Mouse (Mus musculus) liver, adult 2 months (tissue): ENCODE results near the gene Col1a1.

ENCODE experiments used
- CTCF ChIP-seq: fragments of 200-500 bp; IDR thresholded peaks from 2 replicates; pipeline ENCODE4 v1.5.1; 2011; ENCODE audit warnings: low read depth, low read length, control low read depth
- POLR2A ChIP-seq: fragments of 200-500 bp; IDR thresholded peaks from 2 replicates; pipeline ENCODE4 v1.6.1; 2011; ENCODE audit warnings: low read length, control low read depth; ENCODE audit not compliant: insufficient read depth; ENCODE audit errors: extremely low read depth

DNA sequence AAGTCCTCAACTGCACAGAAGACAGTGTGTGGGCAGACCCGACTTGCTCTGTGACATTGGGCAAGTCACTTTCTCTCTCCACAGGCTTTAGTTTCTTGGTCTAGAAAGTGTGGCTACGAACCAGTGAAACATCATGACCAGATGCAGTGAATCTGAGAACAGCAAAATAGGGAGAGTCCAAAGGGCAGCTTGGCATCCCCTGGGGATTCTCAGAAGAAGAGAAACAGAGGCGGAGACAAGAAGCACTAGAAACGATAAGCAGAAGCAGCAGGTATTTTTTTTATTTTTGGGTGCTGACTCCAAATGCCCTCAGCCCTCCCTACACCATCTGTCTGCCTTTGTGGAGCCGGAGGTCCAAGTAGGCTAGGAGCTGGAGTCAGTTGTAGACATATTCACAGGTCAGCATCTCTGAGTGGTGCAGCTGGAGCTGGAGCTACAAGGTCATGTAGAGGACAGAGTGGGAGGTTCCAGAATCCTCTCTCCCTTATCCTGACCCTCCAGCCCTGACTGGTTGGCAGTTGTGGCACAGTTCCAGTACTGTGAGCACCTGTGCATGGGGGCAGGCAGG is 26.6 kb downstream of the Col1a1 start:
- TF ChIP-seq CTCF, result no peak
- no peak for TF ChIP-seq POLR2A
